Mouse (Mus musculus) lung, postnatal 25 days (tissue): ENCODE results near the gene Arf3.
A peak's percentile ranks its signal among the peaks of the same experiment; 100 is the strongest.

Experiments
- DNase-seq: peaks from one replicate; pipeline ENCODE4 v3.0.0; 2022; ENCODE audit warnings: low spot score

The Arf3 gene

GRCm38 (mm10) chr15:98790761-98791160 is 27.7 kb upstream of the Arf3 start:
- DNase-seq = no peak

GRCm38 (mm10) chr15:98789661-98790535 is 26.9 kb upstream of the Arf3 start, which contains the start of gene Wnt1:
Gene Wnt1 (plus strand): TSS chr15:98789857.
- no peak for DNase-seq

- DNase-seq = peak; percentile 39
Observed at GRCm38 (mm10) chr15:98788972-98789660, 26.1 kb upstream of the Arf3 start.

- no peak for DNase-seq
Observed at GRCm38 (mm10) chr15:98787930-98788329, 24.9 kb upstream of the Arf3 start.

- DNase-seq = no peak
Observed at GRCm38 (mm10) chr15:98785744-98786143, 22.7 kb upstream of the Arf3 start.

GRCm38 (mm10) chr15:98781166-98781565 is 18.2 kb upstream of the Arf3 start:
- no peak for DNase-seq

- no peak for DNase-seq
Observed at GRCm38 (mm10) chr15:98780573-98780972, 17.6 kb upstream of the Arf3 start.

GRCm38 (mm10) chr15:98780075-98780474 is 17.1 kb upstream of the Arf3 start:
- DNase-seq = no peak

- DNase-seq = no peak
Observed at GRCm38 (mm10) chr15:98778806-98779205, 15.8 kb upstream of the Arf3 start.

GRCm38 (mm10) chr15:98778191-98778770 is 15.3 kb upstream of the Arf3 start:
- DNase-seq = no peak

- DNase-seq = no peak
Observed at GRCm38 (mm10) chr15:98777762-98778161, 14.7 kb upstream of the Arf3 start, which contains the start of gene Wnt10b. Gene Wnt10b (minus strand): TSS chr15:98778150.

- no peak for DNase-seq
Observed at GRCm38 (mm10) chr15:98777005-98777616, 14.1 kb upstream of the Arf3 start.

GRCm38 (mm10) chr15:98776280-98777004 is 13.4 kb upstream of the Arf3 start:
- DNase-seq = no peak

- DNase-seq = no peak
Observed at GRCm38 (mm10) chr15:98775533-98775932, 12.5 kb upstream of the Arf3 start.

GRCm38 (mm10) chr15:98774096-98774495 is 11.1 kb upstream of the Arf3 start:
- DNase-seq = no peak

- peak; percentile 25 for DNase-seq
Observed at GRCm38 (mm10) chr15:98772511-98773211, 9.6 kb upstream of the Arf3 start.

GRCm38 (mm10) chr15:98771813-98772425 is 8.9 kb upstream of the Arf3 start:
- DNase-seq = no peak

- DNase-seq = no peak
Observed at GRCm38 (mm10) chr15:98768259-98768658, 5.2 kb upstream of the Arf3 start.

GRCm38 (mm10) chr15:98765929-98766328 is 2.9 kb upstream of the Arf3 start:
- DNase-seq = no peak

GRCm38 (mm10) chr15:98762201-98762621 is 803 bp downstream of the Arf3 start:
- DNase-seq = peak; percentile 83
